Mouse (Mus musculus) spleen, adult 12 weeks (tissue): ENCODE measurements around the gene Fcer1g.

Experiments
- DNase-seq: peaks from one replicate; pipeline ENCODE4 v3.0.0; 2022; ENCODE audit warnings: low spot score

The Fcer1g gene

GRCm38 (mm10) chr1:171216241-171216955 is 17.8 kb downstream of the Fcer1g start:
- DNase-seq: no peak

- DNase-seq: no peak
Observed at GRCm38 (mm10) chr1:171213801-171214496, 20.2 kb downstream of the Fcer1g start, which contains the start of gene Nr1i3. Gene Nr1i3, plus strand, starts transcription at chr1:171213970.

GRCm38 (mm10) chr1:171212854-171213253 is 21.3 kb downstream of the Fcer1g start:
- DNase-seq: no peak

- DNase-seq: no peak
Observed at GRCm38 (mm10) chr1:171209409-171209808, 24.8 kb downstream of the Fcer1g start.

- DNase-seq: no peak
Observed at GRCm38 (mm10) chr1:171205704-171206493, 28.3 kb downstream of the Fcer1g start.

- no peak for DNase-seq
Observed at GRCm38 (mm10) chr1:171204249-171204644, 29.9 kb downstream of the Fcer1g start.

- no peak for DNase-seq
Observed at GRCm38 (mm10) chr1:171203471-171204248, 30.5 kb downstream of the Fcer1g start.

- DNase-seq: no peak
Observed at GRCm38 (mm10) chr1:171200769-171201168, 33.4 kb downstream of the Fcer1g start.

- DNase-seq: no peak
Observed at GRCm38 (mm10) chr1:171199532-171199931, 34.6 kb downstream of the Fcer1g start.

GRCm38 (mm10) chr1:171195887-171196397 is 38.2 kb downstream of the Fcer1g start, which contains the start of gene Pcp4l1:
Gene Pcp4l1, minus strand, starts transcription at chr1:171196268.
- DNase-seq: no peak

- no peak for DNase-seq
Observed at GRCm38 (mm10) chr1:171195046-171195822, 38.9 kb downstream of the Fcer1g start.

GRCm38 (mm10) chr1:171193911-171194830 is 40.0 kb downstream of the Fcer1g start:
- DNase-seq: no peak

- DNase-seq: no peak
Observed at GRCm38 (mm10) chr1:171193093-171193840, 40.9 kb downstream of the Fcer1g start.

- no peak for DNase-seq
Observed at GRCm38 (mm10) chr1:171192283-171192682, 41.9 kb downstream of the Fcer1g start.

GRCm38 (mm10) chr1:171190832-171191231 is 43.3 kb downstream of the Fcer1g start:
- no peak for DNase-seq

GRCm38 (mm10) chr1:171189476-171190114 is 44.6 kb downstream of the Fcer1g start:
- DNase-seq: no peak

GRCm38 (mm10) chr1:171189046-171189445 is 45.1 kb downstream of the Fcer1g start:
- no peak for DNase-seq
